Mouse (Mus musculus) olfactory bulb, adult 2 months (tissue): ENCODE data around the gene Ksr2.

Experiments used
- CTCF ChIP-seq: fragments of 200-500 bp; IDR thresholded peaks from 2 replicates; pipeline ENCODE4 v1.5.1; 2012; ENCODE audit warnings: low read depth, mild to moderate bottlenecking, low read length, moderate library complexity; ENCODE audit not compliant: insufficient read depth
- POLR2A ChIP-seq: fragments of 200-500 bp; IDR thresholded peaks from 2 replicates; pipeline ENCODE4 v1.6.1; 2012; ENCODE audit warnings: mild to moderate bottlenecking, low read depth, low read length, moderate library complexity; ENCODE audit not compliant: insufficient read depth

GRCm38 (mm10) chr5:117396596-117397014 lies 17.2 kb upstream of the Ksr2 start:
- TF ChIP-seq CTCF, result no peak
- no peak for TF ChIP-seq POLR2A
